Mouse (Mus musculus) midbrain, embryonic 16.5 days (tissue): ENCODE measurements at regions not wholly inside any gene's neighbourhood (a gene's known extent, or its start where the extent isn't known, plus 50 kb on each side); places are given as distances from the start of the nearest gene placed in this dataset.

Experiments
- ATAC-seq: fragments of 200-750 bp; cut with Nextera tagmentation; 2 replicates; pipeline ENCODE4 v1.8.0; 2017; ENCODE audit warnings: moderate TSS enrichment
- H3K27ac ChIP-seq: fragments of 300-500 bp; sonication (generic); 2 replicates; pipeline ENCODE4 v1.5.1; 2014; ENCODE audit warnings: mild to moderate bottlenecking, low read length, mixed read lengths
- H3K27me3 ChIP-seq: fragments of 300-500 bp; sonication (generic); 2 replicates; pipeline ENCODE4 v1.6.1; 2014; ENCODE audit warnings: low read depth, low read length, mixed read lengths; ENCODE audit not compliant: control insufficient read depth, insufficient read depth
- H3K36me3 ChIP-seq: fragments of 300-500 bp; sonication (generic); 2 replicates; pipeline ENCODE4 v1.6.1; 2014; ENCODE audit warnings: mild to moderate bottlenecking, low read length, moderate library complexity, mixed read lengths; ENCODE audit not compliant: control insufficient read depth, insufficient read depth
- H3K4me1 ChIP-seq: fragments of 300-500 bp; sonication (generic); 2 replicates; pipeline ENCODE4 v1.6.1; 2014; ENCODE audit warnings: mild to moderate bottlenecking, low read length, mixed read lengths; ENCODE audit not compliant: control insufficient read depth, insufficient read depth
- H3K4me2 ChIP-seq: fragments of 300-500 bp; sonication (generic); 2 replicates; pipeline ENCODE4 v1.6.1; 2014; ENCODE audit warnings: mild to moderate bottlenecking, low read length, mixed read lengths
- H3K4me3 ChIP-seq: fragments of 300-500 bp; sonication (generic); 2 replicates; pipeline ENCODE4 v1.5.1; 2014; ENCODE audit warnings: low read depth, mild to moderate bottlenecking, low read length, moderate library complexity, mixed read lengths
- H3K9ac ChIP-seq: fragments of 300-500 bp; sonication (generic); 2 replicates; pipeline ENCODE4 v1.6.1; 2014; ENCODE audit warnings: low read depth, low read length, mixed read lengths
- H3K9me3 ChIP-seq: fragments of 300-500 bp; sonication (generic); replicated peaks from 2 replicates; pipeline ENCODE4 v1.6.1; 2014; ENCODE audit warnings: mild to moderate bottlenecking, low read length, mixed read lengths; ENCODE audit not compliant: control insufficient read depth, poor library complexity, severe bottlenecking
- WGBS: fragments of 180-500 bp; shearing (Covaris S2); extraction: QIAGEN DNeasy Blood & Tissue Kit; methylation state at CpG from one replicate; pipeline ENCODE4 v1.1.7; 2014; 5-methylcytosine and 5-hydroxymethylcytosine counted together

DNA sequence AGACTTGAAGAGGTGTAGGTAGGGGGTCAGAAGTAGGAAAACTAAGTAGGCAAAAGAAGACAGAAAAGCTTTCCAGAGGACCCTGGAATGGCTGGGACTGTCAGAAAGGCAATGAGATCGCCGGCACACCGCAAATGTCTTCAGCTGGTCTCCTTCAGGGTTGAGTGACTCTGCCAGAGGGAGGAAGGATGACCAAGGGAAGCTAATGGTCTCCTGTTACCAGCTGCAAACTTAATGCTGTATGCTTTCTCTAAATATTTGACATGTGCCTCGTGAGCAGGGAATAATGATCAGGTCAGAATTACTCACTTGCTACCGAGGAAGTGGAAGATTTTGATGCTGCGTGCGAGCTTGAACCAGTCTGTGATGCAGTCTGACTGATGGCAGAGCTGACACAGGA is 125.2 kb upstream of the Syt6 start:
- Histone ChIP-seq H3K4me1 (no peaks in the 10 kb centered on the region), H3K9ac (no peak overlapping the region), H3K4me3 (no peak overlapping the region), H3K36me3 (no peaks in the 10 kb centered on the region), H3K4me2 (no peak overlapping the region), H3K27me3 (no peaks in the 10 kb centered on the region), H3K9me3 (no peaks in the 10 kb centered on the region), H3K27ac (no peak overlapping the region)
- ATAC-seq, result no peak
- WGBS, result 65% methylated on average over 7 of the region's 7 CpGs

DNA sequence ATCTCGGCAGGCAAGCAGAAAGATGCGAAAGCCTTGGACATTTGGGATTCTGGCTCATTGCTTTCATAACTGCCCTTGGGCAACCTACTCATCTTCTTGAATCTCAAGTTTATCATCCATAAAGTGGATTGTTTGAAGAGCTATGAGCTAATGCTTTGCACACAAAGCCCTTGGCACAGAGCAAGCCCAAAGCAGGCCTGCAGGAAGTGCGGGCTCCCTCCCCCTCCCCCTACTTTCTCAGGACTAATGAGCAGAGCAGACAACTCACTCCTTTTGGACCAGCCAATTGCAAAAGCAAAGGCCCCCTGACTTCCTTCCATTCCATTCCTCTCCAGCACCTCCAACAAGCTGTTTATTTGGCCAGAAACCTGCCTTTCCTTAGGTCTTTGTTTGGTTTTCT is 123.1 kb upstream of the Syt6 start:
- Histone ChIP-seq H3K27ac (no peak overlapping the region), H3K4me1 (no peaks in the 10 kb centered on the region), H3K4me3 (no peak overlapping the region), H3K9ac (no peak overlapping the region), H3K9me3 (no peaks in the 10 kb centered on the region), H3K27me3 (no peaks in the 10 kb centered on the region), H3K4me2 (no peak overlapping the region), H3K36me3 (no peaks in the 10 kb centered on the region)
- no peak for ATAC-seq
- 78% methylated on average over 3 of the region's 3 CpGs for WGBS

DNA sequence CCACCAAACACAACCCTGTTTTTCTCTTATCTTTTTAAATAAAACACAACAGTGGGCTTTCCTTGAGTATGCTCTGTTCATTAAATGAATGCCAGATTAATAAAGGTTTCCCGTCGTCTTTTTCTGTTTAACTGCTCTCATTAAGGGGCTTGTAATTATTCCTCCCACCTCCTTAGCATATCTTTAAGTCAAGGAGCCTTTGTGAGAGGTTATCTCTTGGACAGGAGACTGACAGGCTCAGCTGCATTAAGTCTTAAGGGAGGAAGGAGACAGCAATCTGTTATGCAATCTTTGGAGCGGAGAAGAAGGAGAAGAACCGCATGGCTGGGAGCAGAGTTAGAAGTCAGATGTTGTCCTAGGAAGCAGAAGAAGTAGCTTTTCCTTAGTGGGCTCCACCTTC is 111.3 kb upstream of the Syt6 start:
- H3K27ac ChIP-seq, result no peak overlapping the region
- peaks cover 8% of the 10 kb centered on the region for H3K4me1 ChIP-seq
- no peak overlapping the region for H3K4me3 ChIP-seq
- 29% methylated on average over 4 of the region's 4 CpGs for WGBS
- no peaks in the 10 kb centered on the region for H3K27me3 ChIP-seq
- no peak overlapping the region for H3K9ac ChIP-seq
- no peaks in the 10 kb centered on the region for H3K36me3 ChIP-seq
- no peak overlapping the region for H3K4me2 ChIP-seq
- no peak for ATAC-seq
- no peaks in the 10 kb centered on the region for H3K9me3 ChIP-seq

DNA sequence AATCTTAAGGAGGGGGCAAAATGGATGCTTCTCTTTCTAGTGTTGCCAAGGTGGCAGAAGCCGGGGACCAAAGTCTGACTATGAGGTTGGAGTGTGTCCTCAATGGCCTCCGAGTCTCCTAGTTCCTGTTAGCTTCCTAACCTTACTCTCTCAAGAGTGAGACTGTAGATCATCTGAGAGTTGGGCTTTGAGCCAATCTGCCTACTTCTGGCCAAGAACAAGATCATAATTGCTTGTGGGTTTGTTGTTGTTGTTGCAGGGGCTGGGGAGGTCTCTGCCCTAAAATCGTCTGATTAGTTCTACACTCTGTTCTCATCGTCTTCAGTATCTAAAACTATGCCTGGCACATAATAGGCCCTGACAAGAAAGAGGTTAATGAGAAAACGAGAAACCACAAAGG is 110.8 kb upstream of the Syt6 start:
- no peaks in the 10 kb centered on the region for H3K9me3 ChIP-seq
- H3K4me1 ChIP-seq, result peaks cover 8% of the 10 kb centered on the region
- no peak overlapping the region for H3K27ac ChIP-seq
- no peaks in the 10 kb centered on the region for H3K27me3 ChIP-seq
- no peak overlapping the region for H3K4me2 ChIP-seq
- WGBS, result 56% methylated on average over 5 of the region's 5 CpGs
- H3K9ac ChIP-seq, result no peak overlapping the region
- H3K4me3 ChIP-seq, result no peak overlapping the region
- no peaks in the 10 kb centered on the region for H3K36me3 ChIP-seq
- no peak for ATAC-seq

DNA sequence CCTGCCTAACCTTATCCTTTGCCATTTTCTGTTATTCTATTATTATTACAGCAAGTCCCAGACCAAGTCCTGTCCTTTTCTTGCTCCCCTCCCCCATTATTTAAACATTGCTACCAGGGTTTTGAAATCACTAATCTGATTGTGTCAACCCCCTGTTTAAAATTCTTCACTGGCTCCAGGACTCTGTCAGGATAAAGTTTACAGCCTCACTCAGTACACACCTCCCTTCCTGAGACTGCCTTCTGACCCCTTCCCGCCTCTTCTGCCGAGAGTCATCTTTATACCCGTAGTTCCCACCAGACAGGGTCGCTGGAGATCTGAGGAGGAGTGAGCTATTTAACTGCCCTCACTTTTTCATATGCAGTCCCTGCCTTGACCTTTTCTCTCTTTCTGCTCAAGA is 110.3 kb upstream of the Syt6 start:
- H3K27ac ChIP-seq, result no peak overlapping the region
- H3K4me1 ChIP-seq, result peaks cover 8% of the 10 kb centered on the region
- no peak overlapping the region for H3K4me3 ChIP-seq
- no peak for ATAC-seq
- no peaks in the 10 kb centered on the region for H3K9me3 ChIP-seq
- no peaks in the 10 kb centered on the region for H3K27me3 ChIP-seq
- H3K4me2 ChIP-seq, result no peak overlapping the region
- H3K36me3 ChIP-seq, result no peaks in the 10 kb centered on the region
- H3K9ac ChIP-seq, result no peak overlapping the region
- 33% methylated on average over 4 of the region's 4 CpGs for WGBS

DNA sequence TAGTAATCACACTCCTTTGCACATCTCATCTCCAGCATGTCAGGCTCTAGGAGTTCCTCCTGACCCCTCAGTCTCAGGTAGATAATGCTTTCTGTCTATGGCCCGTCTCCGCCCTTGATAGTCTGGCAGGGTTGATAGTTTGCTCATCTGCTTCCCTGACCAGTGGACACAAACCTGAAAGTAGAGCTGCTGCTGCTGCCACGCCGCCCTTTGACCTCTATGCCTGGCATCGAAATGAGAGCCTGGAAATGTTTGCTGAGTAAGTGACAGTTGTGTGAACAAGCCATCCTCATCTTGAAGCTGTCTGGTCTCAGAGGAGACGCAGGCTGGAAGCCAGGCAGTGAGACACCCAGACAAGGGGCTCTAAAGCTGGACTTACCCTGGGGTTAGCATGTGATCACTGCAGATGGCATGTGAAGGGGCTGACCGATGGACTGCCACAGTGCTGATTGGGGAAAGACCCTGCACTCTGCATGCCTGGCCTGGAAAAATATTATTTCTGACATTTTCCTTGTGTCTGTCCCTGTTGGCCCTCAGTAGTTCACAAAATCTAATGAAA is 109.8 kb upstream of the Syt6 start:
- H3K36me3 ChIP-seq, result no peaks in the 10 kb centered on the region
- H3K4me1 ChIP-seq, result peaks cover 8% of the 10 kb centered on the region
- H3K9ac ChIP-seq, result no peak overlapping the region
- no peaks in the 10 kb centered on the region for H3K27me3 ChIP-seq
- no peak overlapping the region for H3K4me2 ChIP-seq
- no peaks in the 10 kb centered on the region for H3K9me3 ChIP-seq
- 80% methylated on average over 7 of the region's 7 CpGs for WGBS
- no peak for ATAC-seq
- H3K27ac ChIP-seq, result no peak overlapping the region
- H3K4me3 ChIP-seq, result no peak overlapping the region

DNA sequence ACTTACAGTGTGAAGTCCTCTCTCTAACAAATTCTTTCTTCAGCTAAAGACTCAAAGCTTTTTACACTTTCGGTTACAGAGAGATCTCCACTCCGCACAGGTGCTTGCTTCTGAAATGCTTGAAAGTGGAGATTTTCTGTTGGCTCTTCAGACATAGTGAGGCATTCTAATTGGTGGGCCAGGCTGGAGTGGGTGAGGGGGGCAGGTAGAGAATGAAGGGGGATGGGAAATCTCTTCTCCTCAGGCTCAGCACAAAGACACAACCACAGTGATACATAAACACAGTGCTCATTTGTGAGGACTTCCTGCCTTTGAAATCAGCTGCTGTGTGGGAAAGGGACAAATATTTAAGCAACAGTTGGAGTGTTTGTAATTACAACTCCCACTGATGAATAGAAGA is 109.1 kb upstream of the Syt6 start:
- H3K9ac ChIP-seq, result no peak overlapping the region
- H3K9me3 ChIP-seq, result no peaks in the 10 kb centered on the region
- no peaks in the 10 kb centered on the region for H3K36me3 ChIP-seq
- H3K4me2 ChIP-seq, result no peak overlapping the region
- H3K27ac ChIP-seq, result no peak overlapping the region
- no peaks in the 10 kb centered on the region for H3K27me3 ChIP-seq
- no peak for ATAC-seq
- H3K4me1 ChIP-seq, result peaks cover 8% of the 10 kb centered on the region
- 62% methylated on average over 2 of the region's 2 CpGs for WGBS
- H3K4me3 ChIP-seq, result no peak overlapping the region

DNA sequence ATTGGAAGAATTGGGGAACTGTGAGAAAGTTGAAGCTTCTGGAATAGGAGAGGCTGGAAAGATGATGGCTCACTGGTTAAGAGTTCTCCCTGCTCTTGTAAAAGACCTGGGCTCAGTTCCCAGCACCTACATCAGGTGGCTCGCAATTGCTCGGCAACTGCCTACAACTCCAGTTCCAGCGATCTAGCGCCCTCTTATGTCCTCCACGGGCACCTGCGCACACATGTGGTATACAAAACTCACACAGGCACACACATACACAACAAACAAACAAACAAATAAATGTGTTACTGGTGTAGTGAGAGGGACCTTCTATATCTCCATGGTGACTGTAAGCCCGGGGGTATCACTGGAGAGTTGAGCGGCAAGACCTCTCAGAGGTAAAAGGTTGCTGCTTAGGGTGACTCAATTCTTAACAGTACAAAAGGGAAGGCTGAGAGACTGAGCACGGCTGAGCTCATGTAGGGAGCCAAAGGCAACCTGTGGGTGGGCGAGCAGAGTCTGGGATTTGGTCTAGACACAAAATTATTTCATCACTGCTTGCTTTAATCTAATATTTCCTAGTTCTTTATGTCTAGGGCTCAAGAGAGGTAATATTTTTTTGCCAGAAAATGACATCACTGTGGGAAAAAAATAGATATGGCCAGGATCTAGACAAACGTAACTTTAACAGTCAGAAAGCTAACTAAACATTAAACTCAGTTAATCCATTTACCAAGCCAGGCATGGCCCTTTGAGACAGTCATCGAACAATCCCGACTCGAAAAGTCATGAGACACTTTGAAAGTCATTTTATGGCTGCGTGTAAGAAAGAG is 104.2 kb upstream of the Syt6 start:
- 73% methylated on average over 15 of the region's 15 CpGs for WGBS
- Histone ChIP-seq H3K27ac (no peak overlapping the region), H3K4me2 (no peak overlapping the region), H3K9ac (no peak overlapping the region), H3K36me3 (no peaks in the 10 kb centered on the region), H3K27me3 (no peaks in the 10 kb centered on the region), H3K9me3 (no peaks in the 10 kb centered on the region), H3K4me1 (no peaks in the 10 kb centered on the region), H3K4me3 (no peak overlapping the region)
- ATAC-seq, result no peak

DNA sequence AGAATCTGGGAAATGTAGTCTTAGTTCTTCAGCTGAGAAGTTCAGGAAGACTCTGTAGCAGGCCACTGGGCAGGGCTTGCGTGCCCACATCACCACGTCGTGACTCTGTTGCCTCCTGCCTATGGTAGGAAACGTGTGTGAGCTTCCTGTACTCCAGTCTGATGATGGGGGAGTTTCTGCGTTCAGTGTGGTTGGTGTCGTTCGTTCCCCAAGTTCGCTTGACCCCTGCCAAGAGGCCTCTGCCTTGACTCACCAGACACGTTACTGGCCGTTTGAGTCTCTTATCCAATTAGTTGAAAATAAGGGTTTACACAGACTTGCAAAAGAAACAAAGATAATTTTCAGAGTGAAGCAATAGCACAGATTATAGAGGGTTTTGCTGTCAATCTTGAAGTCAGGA is 102.4 kb upstream of the Syt6 start:
- H3K27ac ChIP-seq, result no peak overlapping the region
- no peaks in the 10 kb centered on the region for H3K9me3 ChIP-seq
- H3K36me3 ChIP-seq, result no peaks in the 10 kb centered on the region
- H3K9ac ChIP-seq, result no peak overlapping the region
- no peak overlapping the region for H3K4me3 ChIP-seq
- H3K27me3 ChIP-seq, result no peaks in the 10 kb centered on the region
- no peaks in the 10 kb centered on the region for H3K4me1 ChIP-seq
- no peak overlapping the region for H3K4me2 ChIP-seq
- no peak for ATAC-seq
- 86% methylated on average over 10 of the region's 10 CpGs for WGBS
